ENCODE assay signal across 1 mouse cellular context in genomic region chr15:12007421-12007820, GRCm38 (mm10).
TF ChIP-seq lines count a peak whose summit lies in the region.

No protein-coding gene starts in this region.

TF ChIP-seq in CH12.LX, 34 proteins besides CTCF, POLR2A, EP300 and RAD21:
- TF ChIP-seq IRF4 (IDR thresholded peaks at IDR 0.05; ENCODE audit: low read depth, low read length), result no peak
- TF ChIP-seq CHD2 (IDR thresholded peaks at IDR 0.05; ENCODE audit: low read length), result no peak
- no peak for TF ChIP-seq TCF12 (IDR thresholded peaks at IDR 0.05; ENCODE audit: low read depth, low read length)
- no peak for TF ChIP-seq ZKSCAN1 (IDR thresholded peaks at IDR 0.05; ENCODE audit: borderline replicate concordance, low read depth, low read length)
- no peak for TF ChIP-seq SIN3A (IDR thresholded peaks at IDR 0.05; ENCODE audit: low read length)
- no peak for TF ChIP-seq ELF1 (IDR thresholded peaks at IDR 0.05; ENCODE audit: low read depth, low read length)
- TF ChIP-seq HCFC1 (IDR thresholded peaks at IDR 0.05; ENCODE audit: low read depth, low read length), result no peak
- no peak for TF ChIP-seq GABPA (IDR thresholded peaks at IDR 0.05; ENCODE audit: insufficient replicate concordance, low read depth, low read length)
- no peak for TF ChIP-seq MAZ (IDR thresholded peaks at IDR 0.05; ENCODE audit: low read depth, low read length)
- TF ChIP-seq MAX (IDR thresholded peaks at IDR 0.05; ENCODE audit: low read length), result no peak
- TF ChIP-seq MXI1 (IDR thresholded peaks at IDR 0.05; ENCODE audit: low read depth, low read length), result no peak
- no peak for TF ChIP-seq BHLHE40 (IDR thresholded peaks at IDR 0.05; ENCODE audit: low read depth, low read length)
- no peak for TF ChIP-seq CHD1 (IDR thresholded peaks at IDR 0.05; ENCODE audit: low read depth, low read length)
- TF ChIP-seq MEF2A (IDR thresholded peaks at IDR 0.05; ENCODE audit: borderline replicate concordance, low read depth, low read length), result no peak
- TF ChIP-seq JUN (IDR thresholded peaks at IDR 0.05; ENCODE audit: insufficient read depth, low read depth, low read length), result no peak
- TF ChIP-seq JUND (conservative IDR thresholded peaks at IDR 0.05; ENCODE audit: low read depth, low read length), result no peak
- TF ChIP-seq RCOR1 (conservative IDR thresholded peaks at IDR 0.05; ENCODE audit: low read depth, low read length), result no peak
- no peak for TF ChIP-seq USF1 (IDR thresholded peaks at IDR 0.05; ENCODE audit: low read depth, low read length)
- no peak for TF ChIP-seq ZNF384 (IDR thresholded peaks at IDR 0.05; ENCODE audit: low read depth, low read length)
- no peak for TF ChIP-seq E2F4 (IDR thresholded peaks at IDR 0.05; ENCODE audit: insufficient replicate concordance, low read depth, low read length)
